ENCODE assay signal across 23 mouse cellular contexts in genomic region chr17:83499692-83500091, GRCm38 (mm10).
"Had no signal": no experiment of that assay in that cellular context is flagged by ENCODE, and none has a peak within 500 bp of the region (broad histone marks: within the 10 kb centered on the region; RNA-seq: fewer than 3 reads in every experiment).

No protein-coding gene starts in this region.

- H3K27me3 ChIP-seq: heart, embryonic 12.5 days; hindbrain, embryonic 13.5 days; hindbrain, embryonic 15.5 days; limb, embryonic 12.5 days had no signal

- ATAC-seq: hindbrain, postnatal 0 days; intestine, postnatal 0 days had no signal

- H3K9ac ChIP-seq: heart, embryonic 12.5 days; hindbrain, embryonic 13.5 days; hindbrain, embryonic 15.5 days; limb, embryonic 12.5 days had no signal

- H3K4me3 ChIP-seq: gastrocnemius, adult 2 months; heart, adult 2 months; heart, embryonic 12.5 days; hindbrain, embryonic 13.5 days; hindbrain, embryonic 15.5 days; layer of hippocampus, adult 2 months; left cerebral cortex, adult 2 months; limb, embryonic 10.5 days; limb, embryonic 12.5 days had no signal

- H3K9me3 ChIP-seq: hindbrain, embryonic 15.5 days; limb, embryonic 10.5 days had no signal

- H3K4me1 ChIP-seq: hindbrain, embryonic 13.5 days; hindbrain, embryonic 15.5 days; limb, embryonic 10.5 days; limb, embryonic 12.5 days had no signal

- H3K4me2 ChIP-seq: heart, embryonic 12.5 days; hindbrain, embryonic 13.5 days; hindbrain, embryonic 15.5 days; limb, embryonic 12.5 days; liver, embryonic 11.5 days had no signal

- DNase-seq: gastrocnemius, adult 2 months; gastrocnemius, postnatal 14 days; gastrocnemius, postnatal 36 days; heart, adult 11 months; heart, adult 2 months; heart, postnatal 14 days; heart, postnatal 36 days; kidney, adult 18-20 months; kidney, adult 8-10 months; kidney, postnatal 10 days; kidney, postnatal 25 days; kidney, postnatal 4 days; liver had no signal

- H3K27ac ChIP-seq: gastrocnemius, adult 2 months; heart, adult 2 months; hindbrain, embryonic 13.5 days; hindbrain, embryonic 15.5 days; hindbrain, postnatal 0 days; layer of hippocampus, adult 2 months; left cerebral cortex, adult 2 months; limb, embryonic 10.5 days; limb, embryonic 12.5 days had no signal
